Mouse (Mus musculus) heart, embryonic 15.5 days (tissue): Measurements from ENCODE around the gene Arntl. TPM values are rescaled to one million over a fixed set of nuclear protein-coding genes. Genes with fewer than 3 reads are reported as not detected.

Source experiments
- ATAC-seq: fragments of 200-750 bp; cut with Nextera tagmentation; replicated peaks from 2 replicates; pipeline ENCODE4 v1.8.0; 2017; ENCODE audit warnings: low read depth, moderate TSS enrichment; ENCODE audit not compliant: insufficient number of reproducible peaks, insufficient read depth, low FRiP score
- H3K27ac ChIP-seq: fragments of 300-500 bp; sonication (generic); 2 replicates; pipeline ENCODE4 v1.5.1; 2015; ENCODE audit warnings: mild to moderate bottlenecking, inconsistent platforms
- H3K27me3 ChIP-seq: fragments of 300-500 bp; sonication (generic); 2 replicates; pipeline ENCODE4 v1.6.1; 2015; ENCODE audit warnings: inconsistent platforms
- H3K36me3 ChIP-seq: fragments of 300-500 bp; sonication (generic); 2 replicates; pipeline ENCODE4 v1.6.1; 2015; ENCODE audit warnings: mild to moderate bottlenecking, inconsistent platforms
- H3K4me1 ChIP-seq: fragments of 300-500 bp; sonication (generic); replicated peaks from 2 replicates; pipeline ENCODE4 v1.6.1; 2015; ENCODE audit warnings: inconsistent platforms
- H3K4me2 ChIP-seq: fragments of 300-500 bp; sonication (generic); 2 replicates; pipeline ENCODE4 v1.6.1; 2015; ENCODE audit warnings: inconsistent platforms, mild to moderate bottlenecking, moderate library complexity
- H3K4me3 ChIP-seq: fragments of 300-500 bp; sonication (generic); 2 replicates; pipeline ENCODE4 v1.5.1; 2015; ENCODE audit warnings: mild to moderate bottlenecking, inconsistent platforms
- H3K9ac ChIP-seq: fragments of 300-500 bp; sonication (generic); 2 replicates; pipeline ENCODE4 v1.6.1; 2015; ENCODE audit warnings: mild to moderate bottlenecking, inconsistent platforms
- H3K9me3 ChIP-seq: fragments of 300-500 bp; sonication (generic); replicated peaks from 2 replicates; pipeline ENCODE4 v1.6.1; 2016; ENCODE audit warnings: inconsistent platforms
- WGBS: fragments of 180-500 bp; shearing (Covaris S2); methylation state at CpG from one replicate; pipeline ENCODE4 v1.1.7; 2015; ENCODE audit warnings: mixed read lengths; 5-methylcytosine and 5-hydroxymethylcytosine counted together
- polyA plus RNA-seq: library from polyadenylated mRNA; unstranded; fragments of >200 nt; fragmentation: Nextera tagmentation; extraction: Ambion mirVana; gene quantifications from 2 replicates; pipeline ENCODE4 v1.2.1, GENCODE M21; 2015

Gene Arntl
- polyA plus RNA-seq, 1 experiment from 2014 or later: 8.5 TPM

GRCm38 (mm10) chr7:113210441-113210840, 3.2 kb downstream of the Arntl start:
- no peak overlapping the region for H3K4me3 ChIP-seq

DNA sequence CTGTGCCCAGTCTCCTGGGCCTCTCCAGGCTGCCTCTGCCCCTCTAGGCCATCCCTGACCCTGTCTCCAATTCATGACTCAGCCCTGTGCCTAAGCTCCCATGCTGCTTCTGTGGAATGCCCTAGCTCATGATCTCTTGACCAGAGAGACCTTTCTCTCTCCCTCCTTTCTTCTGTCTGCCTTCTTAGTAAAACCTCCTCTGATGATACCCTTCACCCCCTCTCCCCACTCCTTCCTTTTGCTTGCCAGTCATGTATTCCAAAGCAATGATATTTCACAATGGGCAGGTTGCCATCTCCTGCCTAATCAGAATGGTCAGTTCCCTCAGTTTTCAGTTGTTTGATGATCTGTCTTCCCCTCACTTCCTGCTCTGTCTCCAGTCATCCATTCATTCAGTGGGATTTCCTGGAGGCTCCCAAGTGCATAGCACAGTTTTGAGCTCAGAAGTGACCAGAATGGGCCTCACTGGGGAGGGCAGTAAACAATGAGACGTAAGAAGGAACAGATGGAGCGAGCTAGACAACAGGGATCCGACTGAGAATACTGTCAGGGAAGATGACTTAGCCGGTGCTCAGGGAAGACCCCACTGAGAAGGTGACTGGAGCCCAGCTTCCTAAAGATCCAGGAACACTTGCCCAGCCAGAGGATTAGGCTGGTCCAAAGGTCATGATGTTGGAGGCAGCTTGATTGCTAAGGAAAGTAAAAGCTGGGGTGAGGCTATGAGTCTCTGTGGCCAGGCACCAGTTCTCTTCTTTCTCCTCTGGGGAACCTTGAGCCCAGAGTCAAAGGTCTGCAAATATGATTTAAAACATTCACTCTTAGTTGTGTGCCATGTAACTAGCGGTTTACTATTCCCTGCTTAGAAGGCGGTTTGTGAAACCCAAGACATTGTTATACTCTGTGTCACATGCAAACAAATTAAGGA, 7.2 kb downstream of the Arntl start:
- no peak overlapping the region for H3K4me2 ChIP-seq
- no peak for ATAC-seq
- H3K4me3 ChIP-seq: no peak overlapping the region
- peaks cover 10% of the 10 kb centered on the region for H3K27me3 ChIP-seq
- no peaks in the 10 kb centered on the region for H3K9me3 ChIP-seq
- H3K4me1 ChIP-seq: 0 out of 2 replicates have a peak, but pooled peaks cover 5% of the 10 kb centered on the region
- 57% methylated on average over 6 of the region's 6 CpGs for WGBS
- H3K9ac ChIP-seq: no peak overlapping the region
- no peak overlapping the region for H3K27ac ChIP-seq
- no peaks in the 10 kb centered on the region for H3K36me3 ChIP-seq

More at GRCm38 (mm10) chr7:113210441-113210840, 3.2 kb downstream of the Arntl start:
- peaks cover 26% of the 10 kb centered on the region for H3K27me3 ChIP-seq
- H3K9me3 ChIP-seq: no peaks in the 10 kb centered on the region
- peaks cover 20% of the 10 kb centered on the region for H3K4me1 ChIP-seq
- WGBS: 35% methylated on average over 4 of the region's 4 CpGs
- H3K36me3 ChIP-seq: no peaks in the 10 kb centered on the region
- no peak overlapping the region for H3K9ac ChIP-seq
- H3K27ac ChIP-seq: no peak overlapping the region
- ATAC-seq: no peak
- no peak overlapping the region for H3K4me2 ChIP-seq

- no peaks in the 10 kb centered on the region for H3K36me3 ChIP-seq
- 37% methylated on average over 8 of the region's 8 CpGs for WGBS
- H3K9ac ChIP-seq: no peak overlapping the region
- no peak overlapping the region for H3K27ac ChIP-seq
- H3K4me2 ChIP-seq: no peak overlapping the region
- no peak for ATAC-seq
- peaks cover 4% of the 10 kb centered on the region; the same call in 1 of the 2 replicates for H3K4me1 ChIP-seq
- H3K4me3 ChIP-seq: no peak overlapping the region
- no peaks in the 10 kb centered on the region for H3K27me3 ChIP-seq
- H3K9me3 ChIP-seq: no peaks in the 10 kb centered on the region
These were observed 8.9 kb downstream of the Arntl start for GRCm38 (mm10) chr7:113216152-113216551.

- Histone ChIP-seq H3K4me1 (peaks cover 4% of the 10 kb centered on the region; the same call in 1 of the 2 replicates), H3K4me2 (no peak overlapping the region), H3K27ac (no peak overlapping the region), H3K9me3 (no peaks in the 10 kb centered on the region), H3K4me3 (no peak overlapping the region), H3K27me3 (no peaks in the 10 kb centered on the region), H3K36me3 (no peaks in the 10 kb centered on the region), H3K9ac (no peak overlapping the region)
- no peak for ATAC-seq
- WGBS: 53% methylated on average over 13 of the region's 13 CpGs
These were observed 12.2 kb downstream of the Arntl start for GRCm38 (mm10) chr7:113219416-113219815.

DNA sequence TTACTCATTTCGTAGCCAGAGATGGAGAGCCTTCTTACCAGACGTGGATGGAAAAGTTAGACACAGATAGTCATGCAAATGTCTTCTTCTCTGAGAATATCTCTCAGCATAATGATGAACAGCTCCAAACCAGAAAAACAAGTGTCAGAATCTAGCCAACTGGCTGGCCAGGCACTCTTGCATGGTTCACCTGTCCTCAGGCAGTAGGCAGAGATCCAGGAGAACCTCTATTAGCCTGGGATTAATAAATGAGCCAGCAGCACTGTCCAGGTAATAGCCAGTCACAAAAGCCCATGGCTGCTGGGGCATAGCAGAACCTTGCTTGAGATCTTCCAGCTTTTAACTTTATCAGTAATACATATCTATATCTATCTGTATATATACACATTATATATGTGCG, 12.6 kb downstream of the Arntl start:
- Histone ChIP-seq H3K27me3 (no peaks in the 10 kb centered on the region), H3K27ac (no peak overlapping the region), H3K9ac (no peak overlapping the region), H3K4me1 (peaks cover 4% of the 10 kb centered on the region; the same call in 1 of the 2 replicates), H3K4me3 (no peak overlapping the region), H3K36me3 (no peaks in the 10 kb centered on the region), H3K4me2 (no peak overlapping the region), H3K9me3 (no peaks in the 10 kb centered on the region)
- 72% methylated on average over 3 of the region's 3 CpGs for WGBS
- no peak for ATAC-seq

GRCm38 (mm10) chr7:113220691-113221238, 13.5 kb downstream of the Arntl start:
- no peaks in the 10 kb centered on the region for H3K9me3 ChIP-seq
- no peak overlapping the region for H3K27ac ChIP-seq
- no peaks in the 10 kb centered on the region for H3K36me3 ChIP-seq
- H3K9ac ChIP-seq: no peak overlapping the region
- H3K27me3 ChIP-seq: no peaks in the 10 kb centered on the region
- no peak for ATAC-seq
- H3K4me1 ChIP-seq: peaks cover 4% of the 10 kb centered on the region; the same call in 1 of the 2 replicates
- no peak overlapping the region for H3K4me2 ChIP-seq
- WGBS: 43% methylated on average over 6 of the region's 6 CpGs
- no peak overlapping the region for H3K4me3 ChIP-seq

GRCm38 (mm10) chr7:113222821-113223220, 15.6 kb downstream of the Arntl start:
- Histone ChIP-seq H3K4me2 (no peak overlapping the region), H3K4me3 (no peak overlapping the region), H3K36me3 (no peaks in the 10 kb centered on the region), H3K27me3 (no peaks in the 10 kb centered on the region), H3K9me3 (no peaks in the 10 kb centered on the region), H3K9ac (no peak overlapping the region), H3K4me1 (peaks cover 4% of the 10 kb centered on the region; the same call in 1 of the 2 replicates), H3K27ac (no peak overlapping the region)
- ATAC-seq: no peak
- 83% methylated on average over 5 of the region's 5 CpGs for WGBS

DNA sequence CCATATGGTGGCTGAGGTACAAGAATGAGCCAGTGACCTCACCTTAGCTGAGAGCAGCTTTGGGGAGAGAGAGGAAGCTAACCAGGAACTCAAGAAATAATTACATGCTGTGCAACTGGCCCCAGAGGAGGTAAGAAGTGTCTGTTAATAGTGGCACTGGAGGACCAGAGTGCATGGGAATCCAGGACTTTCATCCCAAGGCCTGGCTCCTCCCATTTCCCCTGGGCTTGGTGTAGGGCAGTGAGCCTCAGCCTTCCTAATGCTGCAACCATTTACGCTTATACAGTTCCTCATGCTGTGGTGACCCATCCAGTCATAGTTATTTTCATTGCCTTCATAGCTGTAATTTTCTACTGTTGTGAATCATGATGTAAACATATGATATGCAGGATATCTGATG, 17.4 kb downstream of the Arntl start:
- Histone ChIP-seq H3K9me3 (no peaks in the 10 kb centered on the region), H3K27ac (no peak overlapping the region), H3K4me3 (no peak overlapping the region), H3K4me2 (no peak overlapping the region), H3K27me3 (no peaks in the 10 kb centered on the region), H3K36me3 (no peaks in the 10 kb centered on the region), H3K9ac (no peak overlapping the region), H3K4me1 (peaks cover 14% of the 10 kb centered on the region)
- ATAC-seq: no peak
- 86% methylated on average over 1 of the region's 1 CpGs for WGBS

GRCm38 (mm10) chr7:113228498-113228897, 21.2 kb downstream of the Arntl start:
- H3K4me2 ChIP-seq: no peak overlapping the region

GRCm38 (mm10) chr7:113236135-113236534, 28.9 kb downstream of the Arntl start:
- WGBS: 83% methylated on average over 8 of the region's 8 CpGs
- Histone ChIP-seq H3K4me3 (no peak overlapping the region), H3K36me3 (no peaks in the 10 kb centered on the region), H3K9ac (no peak overlapping the region), H3K27ac (no peak overlapping the region), H3K9me3 (no peaks in the 10 kb centered on the region), H3K4me1 (peaks cover 30% of the 10 kb centered on the region), H3K4me2 (no peak overlapping the region), H3K27me3 (no peaks in the 10 kb centered on the region)
- ATAC-seq: no peak

More at GRCm38 (mm10) chr7:113228498-113228897, 21.2 kb downstream of the Arntl start:
- ATAC-seq: no peak
- H3K4me1 ChIP-seq: peaks cover 10% of the 10 kb centered on the region
- no peak overlapping the region for H3K27ac ChIP-seq
- no peaks in the 10 kb centered on the region for H3K36me3 ChIP-seq
- H3K4me3 ChIP-seq: no peak overlapping the region
- H3K9me3 ChIP-seq: no peaks in the 10 kb centered on the region
- H3K27me3 ChIP-seq: no peaks in the 10 kb centered on the region
- H3K9ac ChIP-seq: no peak overlapping the region
- WGBS: 57% methylated on average over 6 of the region's 6 CpGs

GRCm38 (mm10) chr7:113238365-113238764, 31.1 kb downstream of the Arntl start:
- ATAC-seq: no peak
- 78% methylated on average over 6 of the region's 6 CpGs for WGBS
- H3K4me3 ChIP-seq: no peak overlapping the region
- no peak overlapping the region for H3K4me2 ChIP-seq
- H3K9ac ChIP-seq: no peak overlapping the region
- H3K36me3 ChIP-seq: no peaks in the 10 kb centered on the region
- peaks cover 51% of the 10 kb centered on the region for H3K4me1 ChIP-seq
- H3K9me3 ChIP-seq: no peaks in the 10 kb centered on the region
- no peak overlapping the region for H3K27ac ChIP-seq
- no peaks in the 10 kb centered on the region for H3K27me3 ChIP-seq
